Mouse (Mus musculus) testis, adult 2 months (tissue): ENCODE data around the gene Lama1.

Source experiments
- CTCF ChIP-seq: fragments of 200-500 bp; IDR thresholded peaks from 2 replicates; pipeline ENCODE4 v1.5.1; 2012; ENCODE audit warnings: low read depth, mild to moderate bottlenecking, inconsistent platforms, low read length, moderate library complexity; ENCODE audit not compliant: control insufficient read depth, insufficient read depth, insufficient replicate concordance
- POLR2A ChIP-seq: fragments of 200-500 bp; IDR thresholded peaks from 2 replicates; pipeline ENCODE4 v1.6.1; 2012; ENCODE audit warnings: low read depth, mild to moderate bottlenecking, inconsistent platforms, low read length, moderate library complexity; ENCODE audit not compliant: control insufficient read depth

DNA sequence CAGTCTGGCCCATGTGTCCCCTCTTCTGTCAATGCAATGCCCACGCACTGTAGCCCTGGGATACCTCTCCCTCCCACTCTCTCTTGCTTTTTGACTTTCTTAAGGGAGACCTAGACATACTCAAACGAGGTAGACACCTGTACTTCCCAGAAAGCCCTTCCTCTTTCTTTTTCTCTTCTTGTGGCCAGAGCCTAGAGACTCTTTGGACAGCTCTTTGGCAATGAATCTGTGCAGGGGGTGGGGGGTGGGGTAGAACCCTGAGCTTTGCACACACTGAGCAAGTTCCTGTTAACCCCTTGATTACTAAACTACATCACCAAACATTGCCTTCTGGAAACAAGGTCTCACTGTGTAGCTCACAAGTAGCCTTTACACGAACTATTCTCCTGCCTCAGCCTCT lies 32.8 kb upstream of the Lama1 start:
- no peak for TF ChIP-seq CTCF
- TF ChIP-seq POLR2A, result no peak
